Mouse (Mus musculus) intestine, embryonic 15.5 days (tissue): Measurements from ENCODE around the gene Atp7a. TPM values are rescaled to one million over a fixed set of nuclear protein-coding genes. Genes with fewer than 3 reads are reported as not detected.

ENCODE experiments used
- ATAC-seq: fragments of 200-750 bp; cut with Nextera tagmentation; 2 replicates; pipeline ENCODE4 v1.8.0; 2017; ENCODE audit warnings: moderate TSS enrichment, moderate library complexity
- H3K27ac ChIP-seq: fragments of 300-500 bp; sonication (generic); 2 replicates; pipeline ENCODE4 v1.5.1; 2015; ENCODE audit warnings: mild to moderate bottlenecking, inconsistent platforms
- H3K27me3 ChIP-seq: fragments of 300-500 bp; sonication (generic); replicated peaks from 2 replicates; pipeline ENCODE4 v1.6.1; 2015; ENCODE audit warnings: inconsistent platforms
- H3K36me3 ChIP-seq: fragments of 300-500 bp; sonication (generic); 2 replicates; pipeline ENCODE4 v1.6.1; 2015; ENCODE audit warnings: inconsistent platforms
- H3K4me1 ChIP-seq: fragments of 300-500 bp; sonication (generic); replicated peaks from 2 replicates; pipeline ENCODE4 v1.6.1; 2015; ENCODE audit warnings: inconsistent platforms
- H3K4me2 ChIP-seq: fragments of 300-500 bp; sonication (generic); replicated peaks from 2 replicates; pipeline ENCODE4 v1.6.1; 2015; ENCODE audit warnings: mild to moderate bottlenecking, inconsistent platforms
- H3K4me3 ChIP-seq: fragments of 300-500 bp; sonication (generic); replicated peaks from 2 replicates; pipeline ENCODE4 v1.5.1; 2015; ENCODE audit warnings: inconsistent platforms
- H3K9ac ChIP-seq: fragments of 300-500 bp; sonication (generic); 2 replicates; pipeline ENCODE4 v1.6.1; 2015; ENCODE audit warnings: inconsistent platforms
- H3K9me3 ChIP-seq: fragments of 300-500 bp; sonication (generic); 2 replicates; pipeline ENCODE4 v1.6.1; 2016; ENCODE audit warnings: inconsistent platforms
- WGBS: fragments of 180-500 bp; shearing (Covaris S2); methylation state at CpG from one replicate; pipeline ENCODE4 v1.1.7; 2015; 5-methylcytosine and 5-hydroxymethylcytosine counted together
- polyA plus RNA-seq: library from polyadenylated mRNA; unstranded; fragments of >200 nt; fragmentation: Nextera tagmentation; extraction: Ambion mirVana; gene quantifications from 2 replicates; pipeline ENCODE4 v1.2.1, GENCODE M21; 2015

Atp7a gene
- polyA plus RNA-seq, 1 experiment from 2014 or later, result 21.2 TPM

DNA sequence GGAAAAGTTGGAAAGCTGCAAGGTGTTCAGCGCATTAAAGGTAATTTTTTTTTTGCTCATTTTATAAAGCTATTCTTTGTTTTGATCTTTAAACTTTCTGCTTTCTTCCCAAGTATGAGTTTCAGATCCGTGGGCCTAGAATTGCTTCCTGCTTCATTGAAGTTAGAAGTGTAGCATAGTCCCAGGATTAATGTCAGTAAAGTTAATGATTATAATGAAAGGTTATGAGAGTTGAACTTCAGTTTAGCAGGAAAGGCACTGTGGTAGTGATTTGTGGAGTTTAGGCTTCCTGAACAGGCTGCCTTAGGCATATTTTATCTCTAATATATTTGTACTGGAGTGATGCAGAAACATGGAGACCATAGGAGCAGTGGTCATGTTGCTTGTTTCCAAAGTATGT, 58.5 kb downstream of the Atp7a start:
- 78% methylated on average over 2 of the region's 2 CpGs for WGBS
- Histone ChIP-seq H3K36me3 (no peaks in the 10 kb centered on the region), H3K4me3 (no peak overlapping the region), H3K4me1 (no peaks in the 10 kb centered on the region), H3K27ac (no peak overlapping the region), H3K9ac (no peak overlapping the region), H3K27me3 (no peaks in the 10 kb centered on the region), H3K4me2 (no peak overlapping the region), H3K9me3 (no peaks in the 10 kb centered on the region)
- no peak for ATAC-seq

DNA sequence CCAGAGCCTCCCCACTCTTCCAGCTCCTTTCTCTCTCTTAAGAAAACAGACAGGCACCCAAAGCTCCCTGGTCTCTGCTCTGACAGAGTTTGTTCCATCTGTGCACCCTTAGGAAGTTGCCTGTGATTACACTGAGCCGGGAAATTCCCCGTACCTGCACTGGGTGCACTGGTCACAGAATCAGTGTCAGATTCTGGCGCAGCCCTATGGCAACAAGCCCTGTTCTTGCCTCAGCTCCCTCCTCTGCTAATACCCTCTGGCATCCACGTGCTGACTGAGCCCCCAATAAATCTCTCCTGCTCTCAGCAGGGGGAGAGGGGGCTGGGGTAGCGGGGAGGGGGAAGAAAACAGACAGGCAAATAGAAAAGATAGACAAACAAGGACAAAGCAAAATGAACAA, 65.9 kb downstream of the Atp7a start:
- ATAC-seq, result no peak
- no peak overlapping the region for H3K27ac ChIP-seq

DNA sequence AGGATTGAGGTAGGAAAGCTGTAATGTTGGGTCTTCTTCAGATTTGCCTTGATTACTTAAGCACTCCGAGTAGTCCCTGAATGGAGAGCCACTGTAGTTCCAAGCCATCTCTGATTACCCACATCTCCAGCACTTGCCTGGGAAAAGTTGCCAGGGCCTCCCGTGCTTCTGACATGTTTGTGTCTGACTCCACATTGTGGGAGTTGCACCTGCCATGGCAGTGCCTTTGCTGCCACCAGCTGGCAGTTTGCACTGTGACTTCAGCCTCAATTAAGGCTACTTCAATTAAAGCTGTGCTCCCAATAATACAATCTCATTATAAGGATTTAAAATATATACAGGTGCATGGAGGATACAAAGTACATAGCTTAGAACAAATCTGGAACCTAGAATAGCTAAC, 78.4 kb downstream of the Atp7a start:
- Histone ChIP-seq H3K4me1 (no peaks in the 10 kb centered on the region), H3K9ac (no peak overlapping the region), H3K27ac (no peak overlapping the region), H3K4me2 (no peak overlapping the region), H3K9me3 (no peaks in the 10 kb centered on the region), H3K27me3 (no peaks in the 10 kb centered on the region), H3K4me3 (no peak overlapping the region), H3K36me3 (no peaks in the 10 kb centered on the region)
- 62% methylated on average over 2 of the region's 2 CpGs for WGBS
- ATAC-seq, result 0 out of 2 replicates have a peak, but pooled peaks have one; percentile 36

More for the DNA sequence above, 65.9 kb downstream of the Atp7a start:
- Histone ChIP-seq H3K9me3 (no peaks in the 10 kb centered on the region), H3K4me2 (no peak overlapping the region), H3K36me3 (no peaks in the 10 kb centered on the region), H3K27me3 (no peaks in the 10 kb centered on the region), H3K4me3 (no peak overlapping the region), H3K9ac (no peak overlapping the region), H3K4me1 (no peaks in the 10 kb centered on the region)
- WGBS, result 55% methylated on average over 5 of the region's 5 CpGs

- Histone ChIP-seq H3K27ac (no peak overlapping the region), H3K4me3 (no peak overlapping the region), H3K27me3 (no peaks in the 10 kb centered on the region)
Observed at GRCm38 (mm10) chrX:106113881-106114280, 86.8 kb downstream of the Atp7a start.

DNA sequence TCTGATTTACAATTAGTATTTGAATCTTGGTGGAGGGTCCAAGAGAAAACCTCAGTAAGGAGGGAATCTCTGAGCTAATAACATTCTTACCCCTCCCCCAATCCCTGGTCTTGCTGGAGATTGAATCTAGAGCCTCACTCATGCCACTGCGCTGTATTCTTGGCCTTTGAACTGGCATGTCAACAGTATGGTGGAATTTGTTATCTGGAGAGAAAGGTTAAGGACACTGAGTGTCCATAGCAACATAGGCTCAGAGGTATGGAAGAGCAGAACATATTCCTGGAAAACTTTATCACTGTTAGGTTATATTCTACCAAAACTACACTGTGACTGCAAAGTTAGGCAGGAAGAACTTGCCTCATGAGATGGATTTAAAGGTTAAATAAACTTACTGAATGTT, 87.6 kb downstream of the Atp7a start:
- H3K36me3 ChIP-seq, result no peaks in the 10 kb centered on the region
- ATAC-seq, result no peak
- no peaks in the 10 kb centered on the region for H3K4me1 ChIP-seq
- 80% methylated on average over 1 of the region's 1 CpGs for WGBS
- H3K9me3 ChIP-seq, result no peaks in the 10 kb centered on the region
- H3K4me3 ChIP-seq, result no peak overlapping the region
- no peaks in the 10 kb centered on the region for H3K27me3 ChIP-seq
- H3K4me2 ChIP-seq, result no peak overlapping the region
- H3K27ac ChIP-seq, result no peak overlapping the region
- H3K9ac ChIP-seq, result no peak overlapping the region

More at GRCm38 (mm10) chrX:106113881-106114280, 86.8 kb downstream of the Atp7a start:
- H3K4me1 ChIP-seq, result no peaks in the 10 kb centered on the region
- H3K36me3 ChIP-seq, result no peaks in the 10 kb centered on the region
- no peak overlapping the region for H3K9ac ChIP-seq
- H3K4me2 ChIP-seq, result no peak overlapping the region
- no peaks in the 10 kb centered on the region for H3K9me3 ChIP-seq
- ATAC-seq, result no peak
- 86% methylated on average over 4 of the region's 4 CpGs for WGBS

DNA sequence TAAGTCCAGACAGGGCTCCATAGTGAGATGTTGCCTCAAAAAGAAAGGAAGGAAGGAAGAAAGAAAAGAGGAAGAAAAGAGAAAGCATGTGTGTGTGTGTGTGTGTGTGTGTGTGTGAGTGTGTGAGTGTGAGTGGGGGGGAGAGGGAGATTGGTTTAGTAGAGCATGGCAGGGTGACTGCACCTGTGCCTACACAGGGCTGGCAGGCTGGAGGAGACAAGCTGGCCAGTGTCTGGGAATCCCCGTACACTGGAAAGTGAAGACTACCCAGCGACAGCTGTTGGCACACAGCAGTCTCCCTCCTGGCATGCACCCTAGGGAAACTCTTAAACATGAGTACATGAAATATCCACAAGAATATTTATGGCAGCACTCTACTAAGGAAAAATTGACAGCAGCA, 95.7 kb downstream of the Atp7a start:
- Histone ChIP-seq H3K36me3 (no peaks in the 10 kb centered on the region), H3K9ac (no peak overlapping the region), H3K9me3 (no peaks in the 10 kb centered on the region), H3K27ac (no peak overlapping the region), H3K4me2 (no peak overlapping the region), H3K27me3 (no peaks in the 10 kb centered on the region), H3K4me3 (no peak overlapping the region), H3K4me1 (no peaks in the 10 kb centered on the region)
- 90% methylated on average over 2 of the region's 2 CpGs for WGBS
- ATAC-seq, result no peak

GRCm38 (mm10) chrX:106128283-106128682, 101.2 kb downstream of the Atp7a start:
- no peaks in the 10 kb centered on the region for H3K27me3 ChIP-seq
- no peaks in the 10 kb centered on the region for H3K36me3 ChIP-seq
- no peak overlapping the region for H3K27ac ChIP-seq
- no peak for ATAC-seq
- H3K4me3 ChIP-seq, result no peak overlapping the region
- no peak overlapping the region for H3K4me2 ChIP-seq
- WGBS, result 67% methylated on average over 6 of the region's 6 CpGs
- H3K9ac ChIP-seq, result no peak overlapping the region
- H3K4me1 ChIP-seq, result no peaks in the 10 kb centered on the region
- H3K9me3 ChIP-seq, result no peaks in the 10 kb centered on the region

DNA sequence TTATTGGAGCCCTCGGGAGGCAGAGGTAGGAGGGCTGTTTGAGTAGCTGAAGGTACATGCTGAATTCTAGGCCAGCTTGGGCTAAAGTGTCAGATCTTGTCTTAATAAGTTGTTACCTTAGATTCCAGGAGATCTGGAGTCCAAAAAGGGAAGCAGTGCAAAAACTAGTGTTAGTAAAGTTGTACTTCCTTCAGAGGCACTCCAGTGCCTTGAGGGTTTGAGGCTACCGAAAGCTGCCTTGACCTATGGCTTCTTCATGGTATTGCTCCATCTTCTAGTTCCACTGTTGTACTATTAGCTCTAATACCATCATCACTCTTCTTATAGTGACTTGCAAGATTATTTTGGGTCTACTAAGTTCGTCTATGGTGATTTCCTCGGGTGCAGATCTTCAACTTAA, 102.8 kb downstream of the Atp7a start:
- 90% methylated on average over 4 of the region's 4 CpGs for WGBS
- H3K4me1 ChIP-seq, result no peaks in the 10 kb centered on the region
- H3K4me3 ChIP-seq, result no peak overlapping the region
- H3K4me2 ChIP-seq, result no peak overlapping the region
- no peaks in the 10 kb centered on the region for H3K9me3 ChIP-seq
- H3K36me3 ChIP-seq, result no peaks in the 10 kb centered on the region
- ATAC-seq, result no peak
- no peak overlapping the region for H3K27ac ChIP-seq
- H3K27me3 ChIP-seq, result no peaks in the 10 kb centered on the region
- H3K9ac ChIP-seq, result no peak overlapping the region

- H3K27ac ChIP-seq, result no peak overlapping the region
- no peak overlapping the region for H3K4me3 ChIP-seq
- H3K9me3 ChIP-seq, result no peaks in the 10 kb centered on the region
- H3K4me1 ChIP-seq, result no peaks in the 10 kb centered on the region
- no peak overlapping the region for H3K4me2 ChIP-seq
- ATAC-seq, result no peak
- WGBS, result 59% methylated on average over 3 of the region's 3 CpGs
- H3K36me3 ChIP-seq, result no peaks in the 10 kb centered on the region
- no peak overlapping the region for H3K9ac ChIP-seq
- H3K27me3 ChIP-seq, result 0 out of 2 replicates have a peak, but pooled peaks cover 2% of the 10 kb centered on the region
Observed at GRCm38 (mm10) chrX:106134916-106135315, 107.8 kb downstream of the Atp7a start.

DNA sequence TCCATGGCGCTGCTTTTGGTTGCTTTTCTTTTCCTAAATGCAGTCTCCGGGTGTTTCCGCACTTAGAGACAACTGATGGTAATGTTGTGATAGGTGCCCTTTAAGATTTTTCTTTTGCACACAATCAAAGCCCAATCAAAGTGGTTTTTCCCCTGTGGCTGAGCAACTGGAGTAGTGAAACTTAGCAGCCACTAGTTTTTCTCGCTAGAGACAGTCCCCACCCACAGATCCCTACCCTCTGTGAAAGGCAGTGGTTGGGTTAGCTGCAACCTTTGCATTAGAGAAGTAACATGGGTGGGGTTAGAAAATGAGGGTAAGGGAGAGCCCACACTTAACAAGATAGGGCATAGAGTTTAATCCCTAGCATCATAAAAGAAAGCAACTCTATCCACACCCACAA, 108.4 kb downstream of the Atp7a start:
- H3K4me1 ChIP-seq, result no peaks in the 10 kb centered on the region
- no peaks in the 10 kb centered on the region for H3K9me3 ChIP-seq
- WGBS, result 86% methylated on average over 4 of the region's 4 CpGs
- no peak overlapping the region for H3K27ac ChIP-seq
- H3K36me3 ChIP-seq, result no peaks in the 10 kb centered on the region
- no peak for ATAC-seq
- H3K9ac ChIP-seq, result no peak overlapping the region
- no peak overlapping the region for H3K4me3 ChIP-seq
- no peak overlapping the region for H3K4me2 ChIP-seq
- H3K27me3 ChIP-seq, result 0 out of 2 replicates have a peak, but pooled peaks cover 2% of the 10 kb centered on the region

GRCm38 (mm10) chrX:106135916-106136575, 109.0 kb downstream of the Atp7a start:
- H3K4me1 ChIP-seq, result no peaks in the 10 kb centered on the region
- WGBS, result 58% methylated on average over 12 of the region's 12 CpGs
- ATAC-seq, result peak; percentile 34
- H3K9me3 ChIP-seq, result no peaks in the 10 kb centered on the region
- H3K27ac ChIP-seq, result no peak overlapping the region
- H3K9ac ChIP-seq, result no peak overlapping the region
- H3K4me3 ChIP-seq, result no peak overlapping the region
- H3K36me3 ChIP-seq, result no peaks in the 10 kb centered on the region
- H3K4me2 ChIP-seq, result no peak overlapping the region
- 0 out of 2 replicates have a peak, but pooled peaks cover 2% of the 10 kb centered on the region for H3K27me3 ChIP-seq

- Histone ChIP-seq H3K4me1 (no peaks in the 10 kb centered on the region), H3K9ac (no peak overlapping the region), H3K9me3 (no peaks in the 10 kb centered on the region), H3K27ac (no peak overlapping the region), H3K4me2 (no peak overlapping the region), H3K4me3 (no peak overlapping the region), H3K27me3 (0 out of 2 replicates have a peak, but pooled peaks cover 2% of the 10 kb centered on the region), H3K36me3 (no peaks in the 10 kb centered on the region)
- no peak for ATAC-seq
- 77% methylated on average over 13 of the region's 13 CpGs for WGBS
Observed at GRCm38 (mm10) chrX:106139309-106140070, 112.4 kb downstream of the Atp7a start.

- Histone ChIP-seq H3K27ac (no peak within 1 kb of the TSS), H3K4me3 (no peak within 1 kb of the TSS), H3K4me1 (no peaks in the 10 kb centered on the region), H3K4me2 (no peak within 1 kb of the TSS), H3K9me3 (no peaks in the 10 kb centered on the region), H3K27me3 (no peaks in the 10 kb centered on the region), H3K36me3 (no peaks in the 10 kb centered on the region), H3K9ac (no peak within 1 kb of the TSS)
- ATAC-seq, result no peak
- 82% methylated on average over 6 of the region's 6 CpGs for WGBS
Observed at GRCm38 (mm10) chrX:106142936-106143335, 115.9 kb downstream of the Atp7a start, which contains the start of gene Tlr13. Gene Tlr13 (plus strand): TSS chrX:106143204.
